Mouse (Mus musculus): Measurements from ENCODE around the gene Mfsd2a.
A peak's percentile ranks its signal among the peaks of the same experiment; 100 is the strongest.

Mfsd2a gene

DNA sequence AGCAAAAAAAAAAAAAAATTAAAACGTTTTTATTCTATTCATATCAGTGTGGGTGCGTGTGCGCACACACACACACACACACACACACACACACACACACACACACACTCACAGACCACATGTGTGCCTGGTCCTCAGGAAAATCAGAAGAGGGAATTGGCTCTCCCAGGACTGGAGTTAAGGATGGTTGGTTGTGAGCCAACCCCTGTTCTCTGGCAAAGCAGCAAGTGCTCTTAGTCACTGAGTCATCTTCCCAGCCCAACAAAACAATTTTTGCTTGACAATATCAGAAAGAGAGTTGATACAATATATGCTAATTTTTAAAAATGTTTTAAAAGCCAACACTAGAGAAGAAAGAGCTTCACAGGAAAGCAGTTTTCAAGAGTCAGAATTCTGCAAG, 23.5 kb downstream of the Mfsd2a start:
- no peak for DNase-seq (ENCODE audit: inconsistent age in 2 of 2, low spot score in 1 of 2)

DNA sequence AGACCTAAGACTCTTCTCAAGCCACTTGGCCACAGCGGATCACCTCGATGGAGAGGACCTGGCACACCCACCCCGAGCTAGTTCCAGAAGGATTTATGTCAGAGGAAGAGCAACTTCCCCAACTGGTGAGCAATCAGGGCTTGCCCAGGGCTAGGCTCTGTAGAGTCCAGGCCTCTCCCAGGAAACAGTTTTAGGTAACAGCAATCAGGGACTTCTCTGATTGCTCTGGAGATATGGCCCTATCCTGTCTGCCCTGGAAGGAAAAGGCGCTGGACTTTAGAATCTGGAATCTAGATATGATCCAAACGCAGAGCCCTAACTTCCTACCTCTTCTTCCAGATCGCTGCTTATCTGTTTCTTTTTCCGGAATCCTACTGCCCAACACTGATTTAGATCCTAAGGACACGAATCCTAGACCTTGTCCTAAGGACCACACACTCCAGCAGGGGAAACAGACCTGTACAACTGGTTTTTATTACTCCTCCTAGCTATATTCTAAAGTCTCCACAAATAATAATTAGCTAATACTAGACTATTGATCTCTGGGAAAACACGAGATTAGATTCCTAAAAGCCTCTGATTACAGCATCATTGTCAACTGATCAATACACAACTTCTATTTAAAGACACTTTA, 25.4 kb downstream of the Mfsd2a start:
- DNase-seq (ENCODE audit: inconsistent age in 2 of 2, low spot score in 1 of 2) = no peak

DNA sequence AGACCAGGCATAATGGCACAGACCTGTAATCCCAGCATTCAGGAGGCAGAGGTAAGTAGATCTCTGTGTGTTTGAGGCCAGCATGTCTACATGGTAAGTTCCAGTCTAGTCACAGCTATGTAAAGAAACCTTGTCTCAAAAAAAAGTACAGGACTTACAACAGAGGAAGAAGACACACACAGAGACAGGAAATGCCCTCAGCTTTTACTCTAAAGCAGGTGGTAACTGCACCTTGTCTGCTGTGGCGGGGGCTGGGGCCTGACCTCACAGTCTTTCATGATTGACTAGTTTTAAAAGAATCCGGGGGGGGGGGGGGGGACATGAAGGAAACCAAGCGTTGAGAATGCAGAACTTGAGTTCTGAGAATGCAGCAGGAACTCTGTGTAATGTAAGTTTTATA, 27.1 kb downstream of the Mfsd2a start:
- DNase-seq (ENCODE audit: inconsistent age in 2 of 2, low spot score in 1 of 2) = no peak

DNA sequence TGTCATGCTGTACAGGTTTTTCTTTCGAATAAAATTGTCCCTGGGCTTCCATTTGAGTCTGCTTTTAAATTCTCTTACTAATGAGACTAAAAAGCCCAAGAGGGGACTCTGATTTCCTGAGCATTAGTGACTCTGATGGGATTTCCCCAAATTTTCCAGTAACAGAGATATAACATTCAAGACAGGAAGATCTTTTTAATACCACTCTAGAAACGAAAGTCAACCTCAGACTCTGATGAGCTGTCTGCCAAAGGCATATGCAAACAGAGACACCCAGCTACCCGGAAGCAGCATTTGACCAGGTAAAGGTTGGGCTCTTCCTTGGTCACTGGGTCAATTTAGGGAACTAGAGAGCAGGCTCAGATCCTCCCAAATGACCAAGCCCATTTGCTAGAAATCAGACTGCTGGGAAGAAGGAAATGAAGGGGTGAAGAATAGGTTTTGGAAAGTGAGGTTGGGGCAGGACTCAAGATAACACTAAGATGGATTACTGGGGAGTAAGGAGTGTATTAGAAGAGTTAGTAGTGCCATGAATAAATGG, 27.9 kb downstream of the Mfsd2a start:
- DNase-seq (ENCODE audit: inconsistent age in 2 of 2, low spot score in 1 of 2) = no peak

DNA sequence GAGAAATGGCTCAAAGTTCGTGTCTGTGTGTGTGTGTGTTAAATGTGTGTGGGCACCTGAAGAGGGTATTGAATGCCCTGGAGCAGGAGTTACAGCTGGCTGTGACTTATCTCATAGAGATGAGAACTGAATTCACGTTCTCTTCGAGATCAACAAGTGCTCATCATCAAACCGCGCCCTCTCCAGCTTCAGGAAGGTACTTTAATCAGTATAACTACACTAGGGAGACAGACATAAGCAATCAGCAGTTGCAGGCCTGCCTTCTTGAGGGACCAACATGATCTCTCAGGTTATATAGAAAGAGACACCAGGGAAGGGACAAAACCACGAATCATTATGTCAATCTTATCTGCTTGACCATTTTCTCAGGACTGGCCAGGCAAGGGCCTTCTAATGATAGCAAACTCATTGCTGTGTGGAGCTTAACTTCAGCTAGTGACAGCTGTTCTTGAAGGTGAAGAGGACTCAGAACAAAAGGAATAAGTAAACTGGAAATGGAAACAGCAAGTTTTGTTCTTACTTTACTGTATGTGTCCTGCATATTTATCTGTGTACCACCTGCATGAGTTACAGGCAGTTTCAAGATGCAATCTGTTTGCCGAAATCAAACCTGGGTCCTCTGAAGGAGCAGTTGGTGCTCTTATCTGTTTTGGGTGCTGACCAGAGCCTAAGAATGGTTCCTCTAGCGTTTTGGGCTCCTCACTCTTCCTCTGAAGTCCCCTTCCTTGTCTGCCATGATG, 28.6 kb downstream of the Mfsd2a start:
- no peak for DNase-seq (ENCODE audit: inconsistent age in 2 of 2, low spot score in 1 of 2)

DNA sequence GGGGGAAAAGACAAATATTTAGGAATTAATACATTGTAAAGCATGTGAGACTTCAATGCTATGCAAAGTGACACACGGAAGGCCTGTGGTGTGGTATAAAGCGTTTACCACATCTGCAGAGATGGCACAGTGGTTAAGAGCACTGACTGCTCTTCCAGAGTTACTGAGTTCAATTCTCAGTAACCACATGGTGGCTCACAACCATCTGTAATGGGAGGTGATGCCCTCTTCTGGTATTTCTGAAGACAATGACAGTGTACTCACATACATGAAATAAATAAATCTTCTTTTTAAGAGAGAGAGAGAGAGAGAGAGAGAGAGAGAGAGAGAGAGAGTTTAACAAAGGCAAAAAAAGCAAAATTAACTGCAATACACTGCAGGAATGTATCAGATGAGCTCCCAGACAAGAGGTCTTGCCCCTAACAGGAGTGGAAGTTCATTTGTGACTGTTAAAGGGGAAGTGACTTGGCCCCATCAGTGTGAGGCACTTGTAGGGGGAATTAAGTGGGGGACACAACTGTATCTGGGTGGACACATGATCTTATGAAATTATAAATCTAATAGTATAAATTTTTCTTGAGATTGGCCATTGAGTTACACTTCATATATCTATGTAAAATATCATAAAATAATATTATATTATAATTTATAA, 29.9 kb downstream of the Mfsd2a start:
- DNase-seq (ENCODE audit: inconsistent age in 2 of 2, low spot score in 1 of 2) = no peak

DNA sequence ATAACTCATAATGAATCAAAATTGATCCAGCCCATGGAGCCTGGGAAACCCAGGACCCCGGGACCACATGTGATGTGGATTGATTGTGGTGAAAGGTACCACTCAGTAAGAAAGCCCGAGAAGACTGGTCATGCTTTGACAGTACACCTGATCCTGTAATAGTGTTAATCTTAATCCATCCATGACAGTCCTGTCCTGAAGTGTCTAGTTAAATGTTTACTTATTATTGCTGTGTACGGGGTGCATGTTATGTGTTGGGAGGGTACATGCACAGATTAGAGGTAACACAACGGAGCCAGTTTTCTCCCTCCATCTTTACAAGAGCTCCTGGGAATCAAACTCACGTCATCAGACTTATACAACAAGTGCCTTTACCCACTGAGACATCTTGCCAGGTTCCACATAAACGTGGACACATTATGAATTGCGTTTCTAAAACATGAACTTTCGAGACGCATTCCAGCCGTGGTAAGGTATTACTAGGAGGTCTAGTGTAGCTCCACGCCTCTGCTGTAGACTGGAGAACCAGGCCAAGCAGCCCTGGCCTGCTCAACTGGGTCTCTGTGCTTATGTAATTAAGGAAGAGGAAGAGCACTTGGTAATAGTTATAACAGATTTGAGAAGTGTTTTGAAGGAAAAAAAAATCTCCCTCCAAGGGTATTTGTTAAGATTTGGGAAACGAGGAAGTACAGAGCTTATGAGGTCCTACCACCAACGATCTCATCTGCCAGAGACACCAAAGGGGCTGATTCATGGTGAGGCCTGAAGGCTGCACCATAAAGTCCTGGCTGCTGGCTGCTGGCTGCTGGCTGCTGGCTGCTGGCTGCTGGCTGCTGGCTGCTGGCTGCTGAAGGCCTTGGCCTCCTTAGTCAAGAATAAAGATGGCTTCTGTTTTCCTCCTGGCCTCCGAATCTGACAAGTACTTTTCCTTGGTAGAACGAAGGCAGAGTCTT, 37.3 kb downstream of the Mfsd2a start:
- peak; percentile 17 to 63 for DNase-seq (ENCODE audit: inconsistent age in 2 of 2, low spot score in 1 of 2)

DNA sequence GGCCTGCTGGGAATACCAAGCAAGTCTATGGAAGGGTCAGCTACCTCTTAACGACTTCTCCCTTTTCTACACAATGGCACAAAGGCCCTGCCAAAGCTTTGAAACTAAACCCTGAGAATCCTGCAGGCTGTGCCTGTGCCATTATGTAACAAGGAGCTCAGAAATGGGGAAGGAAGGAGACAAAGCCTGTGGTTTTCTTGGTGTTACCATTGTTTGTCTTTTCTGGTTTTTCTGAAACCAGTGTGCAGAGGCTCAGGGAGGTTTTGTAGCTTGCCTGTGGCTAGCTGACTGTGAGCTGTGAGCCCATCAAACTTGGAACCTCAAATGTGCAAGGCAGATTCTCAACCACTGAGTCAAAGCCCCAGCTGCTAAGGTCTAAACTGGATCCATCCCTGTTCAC, 38.1 kb downstream of the Mfsd2a start:
- DNase-seq (ENCODE audit: inconsistent age in 2 of 2, low spot score in 1 of 2) = peak in 1 of 2 experiments; percentile 25

DNA sequence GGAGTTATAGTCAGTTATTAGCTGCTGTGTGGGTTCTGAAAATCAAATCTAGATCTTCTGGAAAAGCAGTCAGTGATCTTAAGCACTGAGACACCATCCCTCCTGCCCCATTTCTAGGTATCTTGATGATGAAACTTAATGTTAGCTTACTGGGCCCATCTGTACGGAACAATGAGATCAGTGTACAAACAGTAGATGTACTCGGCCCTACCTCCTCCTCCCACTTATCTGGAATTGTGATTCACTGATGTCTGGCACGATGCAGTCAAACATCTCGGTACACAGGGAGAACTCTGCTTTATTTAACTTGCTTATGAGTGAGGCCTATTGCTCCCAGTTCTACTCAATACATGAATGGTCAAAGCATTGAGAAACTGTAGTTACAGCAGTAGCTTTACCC, 45.0 kb downstream of the Mfsd2a start:
- no peak for DNase-seq (ENCODE audit: inconsistent age in 2 of 2, low spot score in 1 of 2)

DNA sequence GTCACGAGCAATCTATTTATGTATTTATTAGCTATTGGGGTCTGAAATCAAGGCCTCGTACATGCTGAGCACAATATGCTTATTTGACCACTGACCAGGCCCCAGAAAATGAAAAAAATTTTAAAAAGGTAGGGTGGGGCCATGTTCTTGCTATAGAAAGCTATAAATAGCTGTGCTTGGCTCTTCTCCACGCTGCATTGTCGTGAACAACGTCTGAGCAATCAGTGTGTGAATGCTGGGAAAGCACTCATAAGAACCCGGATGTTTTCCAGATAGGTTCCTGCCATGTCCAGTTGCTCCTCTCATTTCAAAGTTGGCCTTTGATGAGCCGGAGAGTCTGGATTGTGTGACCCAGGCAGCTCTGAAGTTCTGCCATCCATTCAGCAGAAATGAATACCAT, 46.8 kb downstream of the Mfsd2a start:
- no peak for DNase-seq (ENCODE audit: inconsistent age in 2 of 2, low spot score in 1 of 2)

DNA sequence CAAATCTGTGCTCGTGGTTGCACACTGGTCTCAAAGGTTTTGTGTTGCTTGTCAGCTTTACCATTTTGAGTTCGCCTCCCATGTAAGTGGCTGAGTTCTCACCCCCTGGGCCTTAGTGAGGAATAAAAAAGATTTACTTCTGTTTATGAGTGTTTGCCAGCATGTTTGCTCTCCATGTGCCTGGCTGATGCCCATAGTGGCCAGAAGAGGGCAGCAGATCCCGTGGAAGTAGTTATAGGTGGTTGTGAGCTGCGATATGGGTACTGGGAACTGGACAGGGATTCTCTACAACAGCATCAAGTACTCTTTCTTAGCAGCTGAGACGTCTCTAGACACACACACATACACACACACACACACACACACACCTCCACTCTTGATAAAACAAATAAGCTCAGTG, 48.4 kb downstream of the Mfsd2a start:
- DNase-seq (ENCODE audit: inconsistent age in 2 of 2, low spot score in 1 of 2) = no peak

DNA sequence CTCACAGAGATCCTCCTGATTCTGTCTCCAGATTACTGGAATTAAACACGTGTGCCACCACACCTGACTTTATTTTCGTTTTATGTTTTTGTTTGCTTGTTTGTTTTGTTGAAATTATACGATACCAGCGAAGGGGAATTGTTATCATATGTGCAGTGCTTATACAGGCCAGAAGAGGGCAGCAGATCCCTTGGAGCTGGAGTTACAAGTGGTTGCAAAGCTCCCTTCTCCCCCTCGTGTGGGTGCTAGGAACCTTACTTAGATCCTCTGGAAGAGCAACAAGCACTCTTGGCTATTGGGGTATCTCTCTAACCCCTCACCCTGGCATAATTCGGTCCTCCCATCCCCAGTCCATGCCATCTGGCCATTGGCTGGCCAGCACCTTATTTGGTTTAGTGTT, 50.4 kb downstream of the Mfsd2a start:
- peak in 1 of 2 experiments; percentile 55 for DNase-seq (ENCODE audit: inconsistent age in 2 of 2, low spot score in 1 of 2)

DNA sequence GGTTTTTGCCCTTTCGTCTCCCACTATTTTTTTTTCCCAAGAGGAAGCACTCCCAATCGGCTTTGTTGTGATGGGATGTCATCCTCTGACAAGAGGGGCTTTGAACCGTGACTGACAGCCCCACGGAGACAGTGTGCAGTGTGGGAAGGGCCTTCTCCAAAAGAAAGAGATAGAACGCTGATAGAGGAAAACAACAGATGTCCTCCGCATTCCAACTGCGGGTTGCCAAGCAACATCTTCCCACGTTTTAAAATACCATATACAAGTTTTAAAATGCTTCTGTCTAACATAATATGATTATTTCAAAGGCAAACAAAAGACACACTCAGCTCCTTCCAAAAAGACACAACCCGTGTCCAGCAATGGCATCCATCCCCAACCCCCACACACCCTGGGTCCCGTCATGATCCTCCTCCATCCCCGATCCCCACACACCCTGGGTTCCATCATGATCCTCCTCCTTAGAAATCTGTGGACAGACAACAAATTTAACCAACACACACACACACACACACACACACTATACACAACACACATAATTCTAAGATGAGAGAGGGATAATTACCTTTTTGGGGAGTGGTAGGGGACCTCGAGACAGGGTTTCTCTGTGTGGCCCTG, 51.3 kb downstream of the Mfsd2a start:
- no peak for DNase-seq (ENCODE audit: inconsistent age in 2 of 2, low spot score in 1 of 2)

DNA sequence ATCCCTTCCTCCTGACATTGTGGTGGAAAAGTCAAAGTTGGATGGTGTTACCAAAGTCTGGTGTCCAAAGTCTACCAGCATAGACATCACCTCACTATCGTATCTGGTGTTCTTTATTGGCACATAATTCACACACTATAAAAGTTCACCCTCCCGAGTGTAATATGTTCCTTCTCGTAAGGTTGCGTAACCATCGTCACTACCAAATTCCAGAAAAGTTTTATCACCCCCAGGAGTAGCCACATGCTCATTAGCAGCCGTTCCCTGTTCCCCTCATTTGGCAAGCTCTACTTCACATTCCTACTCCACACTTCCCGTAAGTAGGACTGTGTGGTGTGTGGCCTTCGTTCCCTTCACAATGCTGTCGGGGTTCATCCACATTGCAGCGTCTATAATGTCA, 55.6 kb downstream of the Mfsd2a start:
- no peak for DNase-seq (ENCODE audit: inconsistent age in 2 of 2, low spot score in 1 of 2)

DNA sequence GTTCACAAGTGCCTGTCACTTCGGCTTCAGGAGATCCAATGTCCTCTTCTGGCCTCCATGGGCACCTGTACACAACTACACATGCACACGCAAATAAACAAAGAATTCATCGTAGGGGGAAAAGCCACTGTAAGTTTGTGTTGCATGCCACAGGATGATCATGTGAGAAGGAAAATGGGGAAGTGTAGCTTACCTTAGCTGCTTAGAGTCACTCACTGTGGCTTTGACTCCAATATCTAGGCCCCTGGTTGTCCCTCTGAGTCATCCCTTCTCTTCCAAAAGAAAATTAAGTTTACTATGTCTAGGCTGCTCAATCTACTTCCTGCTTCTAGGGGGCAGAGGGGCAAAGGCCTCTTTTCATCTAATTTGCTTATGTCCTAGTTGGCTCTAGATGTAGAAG, 57.3 kb downstream of the Mfsd2a start:
- DNase-seq (ENCODE audit: inconsistent age in 2 of 2, low spot score in 1 of 2) = no peak

DNA sequence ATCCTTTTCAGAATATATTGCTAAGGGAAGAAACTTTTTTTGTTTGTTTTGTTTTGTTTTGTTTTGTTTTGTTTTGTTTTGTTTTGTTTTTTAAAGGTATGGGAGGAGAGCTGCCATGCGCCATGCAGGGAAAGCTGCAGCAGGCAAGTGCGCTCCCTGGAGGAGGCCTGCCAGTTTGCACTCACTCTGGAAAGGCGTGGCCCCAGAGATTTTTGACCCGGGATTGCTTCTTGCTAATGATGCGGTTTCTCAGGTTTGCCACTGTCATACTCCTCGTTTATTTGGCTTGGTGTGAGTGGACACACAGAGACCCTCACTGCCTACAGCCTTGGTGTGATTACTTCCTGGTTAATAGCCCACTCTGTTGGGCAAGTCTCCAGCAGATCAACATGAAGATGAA, 58.8 kb downstream of the Mfsd2a start:
- DNase-seq (ENCODE audit: inconsistent age in 2 of 2, low spot score in 1 of 2) = peak in 1 of 2 experiments; percentile 54

DNA sequence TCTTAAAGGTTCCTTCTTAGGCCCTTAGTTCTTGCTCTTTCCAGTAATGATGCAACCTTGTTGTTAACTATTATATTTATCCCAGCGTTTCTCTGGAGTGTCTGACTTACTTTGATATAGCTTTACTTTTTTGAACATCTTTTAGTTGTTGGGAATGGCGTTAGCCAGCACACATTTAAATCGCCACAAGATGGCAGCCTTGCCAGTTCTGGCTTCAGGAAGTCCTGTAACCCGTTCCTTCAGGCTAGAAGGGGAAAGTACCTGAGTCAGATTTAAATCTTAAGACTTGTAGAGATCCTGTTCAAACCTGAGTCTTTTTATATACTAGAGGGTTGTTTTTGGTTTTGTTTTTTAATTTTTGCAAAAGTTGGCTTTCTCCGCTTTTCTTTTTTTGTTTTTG, 62.7 kb downstream of the Mfsd2a start:
- DNase-seq (ENCODE audit: inconsistent age in 2 of 2, low spot score in 1 of 2) = peak; percentile 42 to 86

DNA sequence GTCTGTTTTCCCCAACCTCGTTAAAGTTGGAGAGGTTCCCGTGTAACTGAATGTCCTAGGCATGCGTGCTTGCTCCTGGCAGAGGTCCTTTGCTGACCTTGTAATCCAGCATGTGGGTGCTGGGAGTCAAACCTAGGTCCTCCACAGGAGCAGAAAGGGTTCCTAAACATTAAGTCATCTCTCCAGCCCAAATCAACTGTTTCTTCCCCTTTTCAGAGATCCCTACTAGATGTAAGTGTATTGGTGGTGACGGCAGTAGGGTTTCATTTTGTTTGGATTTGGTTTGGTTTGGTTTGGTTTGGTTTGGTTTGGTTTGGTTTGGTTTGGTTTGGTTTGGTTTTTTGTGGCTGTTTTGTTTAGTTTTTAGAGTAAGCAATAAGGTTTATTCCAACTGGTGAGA, 63.2 kb downstream of the Mfsd2a start:
- no peak for DNase-seq (ENCODE audit: inconsistent age in 2 of 2, low spot score in 1 of 2)

All from adrenal gland, adult (tissue).